In the genomic region with DNA sequence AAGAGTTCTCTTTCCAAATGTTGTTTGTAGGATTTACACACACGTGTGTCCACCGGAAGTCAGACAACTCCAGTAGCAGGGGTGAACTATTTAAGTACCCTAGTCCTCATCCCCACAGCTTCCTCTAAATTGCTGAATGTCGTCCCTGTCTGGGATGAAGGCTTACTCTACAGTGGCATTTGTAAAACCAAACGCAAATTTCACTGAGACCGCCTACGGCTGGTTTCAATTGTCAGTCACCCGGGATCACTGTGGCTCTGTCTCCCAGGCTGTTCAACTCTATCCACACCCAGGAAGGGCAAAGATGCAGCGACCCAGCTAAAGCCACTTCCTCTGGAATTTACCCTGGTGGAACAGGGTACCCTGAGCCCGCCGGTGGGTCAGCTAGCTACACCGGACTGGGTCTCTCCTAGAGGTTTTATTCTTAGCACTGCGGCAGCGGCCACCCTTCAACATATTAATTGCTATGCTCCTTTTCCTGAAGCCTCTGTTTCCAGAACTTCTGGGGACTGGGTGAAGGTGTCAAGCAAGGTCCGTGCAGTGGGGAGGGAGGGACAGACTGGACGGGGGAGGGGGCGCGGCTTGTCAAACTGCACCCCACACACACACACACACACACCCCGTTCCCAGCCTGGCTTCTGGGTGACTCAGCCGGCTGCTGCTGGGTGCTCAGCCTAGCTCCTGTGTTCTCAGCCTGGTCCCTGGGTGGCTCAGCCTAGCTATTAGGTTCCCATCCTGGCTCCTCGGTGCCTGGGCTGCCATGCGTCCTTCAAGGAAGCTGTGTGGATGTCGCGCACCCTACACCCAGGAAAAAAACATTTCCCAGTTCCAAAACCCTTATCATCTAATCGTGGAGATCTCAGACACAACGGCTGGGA, we compare ENCODE assay signal across 8 mouse cellular contexts. TPM values are rescaled to one million over a fixed set of nuclear protein-coding genes. Genes with fewer than 3 reads are reported as not detected.
DNase-seq lines count a peak whose midpoint lies in the region; ATAC-seq and TF ChIP-seq lines count a peak whose summit lies in the region.

No protein-coding gene starts in this region.

- peak; percentile 54 for DNase-seq in layer of hippocampus, adult 11-12 months (ENCODE audit: low spot score)
- DNase-seq in layer of hippocampus, adult 9-10 months (ENCODE audit: low spot score): no peak
- peak; percentile 27 to 48 for DNase-seq in cerebellum, adult 18-20 months
- peak; percentile 8 for DNase-seq in kidney, postnatal 14 days
- no peak for DNase-seq in lung, adult 2 months
- DNase-seq in retina, embryonic 14.5 days (ENCODE audit: low spot score): peak; percentile 24
- no peak for DNase-seq in c-Kit-positive CD71-positive TER-119-positive erythroid progenitor cells, embryonic 14.5 days (ENCODE audit: low spot score)

- no peak overlapping the region for H3K27ac ChIP-seq in forebrain, embryonic 16.5 days (ENCODE audit: low read length)

- WGBS in forebrain, embryonic 16.5 days: 7% methylated on average over 25 of the region's 25 CpGs
- WGBS in lung, adult 2 months: 6% methylated on average over 25 of the region's 25 CpGs

- peaks cover 17% of the 10 kb centered on the region for H3K4me1 ChIP-seq in forebrain, embryonic 16.5 days (replicated peaks; ENCODE audit: control insufficient read depth, insufficient read depth, low read length)
- peaks cover 4% of the 10 kb centered on the region; the same call in 1 of the 2 replicates for H3K4me1 ChIP-seq in lung, adult 2 months (ENCODE audit: control insufficient read depth, insufficient read depth, low read length)

- peak; percentile 38; the same call in 1 of the 2 replicates for TF ChIP-seq POLR2A in lung, adult 2 months (IDR thresholded peaks at IDR 0.05; ENCODE audit: borderline replicate concordance, extremely low read depth, low read depth, low read length)

- H3K4me3 ChIP-seq in forebrain, embryonic 16.5 days (replicated peaks; ENCODE audit: low read length): peak overlapping the region; percentile 73
- peak overlapping the region; percentile 61 for H3K4me3 ChIP-seq in lung, adult 2 months (replicated peaks; ENCODE audit: extremely low read depth, low read depth, low read length)

- no peaks in the 10 kb centered on the region for H3K9me3 ChIP-seq in forebrain, embryonic 16.5 days (ENCODE audit: control insufficient read depth, low read length)

- peaks cover 8% of the 10 kb centered on the region for H3K27me3 ChIP-seq in forebrain, embryonic 16.5 days (replicated peaks; ENCODE audit: control insufficient read depth, insufficient read depth, low read length)

- peak overlapping the region; percentile 80 for H3K9ac ChIP-seq in forebrain, embryonic 16.5 days (replicated peaks; ENCODE audit: low read depth, low read length)

- peak; percentile 68 for ATAC-seq in forebrain, embryonic 16.5 days

- peak overlapping the region; percentile 99 for H3K4me2 ChIP-seq in forebrain, embryonic 16.5 days (ENCODE audit: low read length)

- TF ChIP-seq CTCF in lung, adult 2 months (IDR thresholded peaks at IDR 0.05; ENCODE audit: insufficient read depth, low read length): no peak

- no peaks in the 10 kb centered on the region for H3K36me3 ChIP-seq in forebrain, embryonic 16.5 days (ENCODE audit: control insufficient read depth, insufficient read depth)

RNA-seq across cellular contexts. Expression of gene Nebl, which starts 1.3 kb away (rescaled TPM):
- polyA plus RNA-seq in forebrain, embryonic 16.5 days (2015; fragmentation: Nextera tagmentation; extraction: Ambion mirVana): 7.2 and 13.8 TPM in 2 replicates
- polyA plus RNA-seq in lung, adult 2 months (2012; rRNA removed): 136 and 182 TPM in 2 replicates

Comparison
In these comparisons a context has a peak if more than half of its experiments do, and no peak if none do; other contexts are left out.
1. DNase-seq: peak in layer of hippocampus, adult 11-12 months (single experiment), cerebellum, adult 18-20 months (2 of 2), kidney, postnatal 14 days (single experiment) and retina, embryonic 14.5 days (single experiment); none in layer of hippocampus, adult 9-10 months (single experiment), lung, adult 2 months (single experiment) and c-Kit-positive CD71-positive TER-119-positive erythroid progenitor cells, embryonic 14.5 days (single experiment).